Mouse (Mus musculus) cortical plate, adult 2 months (tissue): ENCODE results near the gene Tmem9b.

ENCODE experiments used
- CTCF ChIP-seq: fragments of 200-500 bp; IDR thresholded peaks from 2 replicates; pipeline ENCODE4 v1.5.1; 2011; ENCODE audit warnings: mild to moderate bottlenecking, control low read depth, low read length; ENCODE audit not compliant: insufficient read depth; ENCODE audit errors: extremely low read depth
- POLR2A ChIP-seq: fragments of 200-500 bp; IDR thresholded peaks from 2 replicates; pipeline ENCODE4 v1.6.1; 2011; ENCODE audit warnings: mild to moderate bottlenecking, low read length, control low read depth; ENCODE audit not compliant: insufficient read depth; ENCODE audit errors: extremely low read depth

DNA sequence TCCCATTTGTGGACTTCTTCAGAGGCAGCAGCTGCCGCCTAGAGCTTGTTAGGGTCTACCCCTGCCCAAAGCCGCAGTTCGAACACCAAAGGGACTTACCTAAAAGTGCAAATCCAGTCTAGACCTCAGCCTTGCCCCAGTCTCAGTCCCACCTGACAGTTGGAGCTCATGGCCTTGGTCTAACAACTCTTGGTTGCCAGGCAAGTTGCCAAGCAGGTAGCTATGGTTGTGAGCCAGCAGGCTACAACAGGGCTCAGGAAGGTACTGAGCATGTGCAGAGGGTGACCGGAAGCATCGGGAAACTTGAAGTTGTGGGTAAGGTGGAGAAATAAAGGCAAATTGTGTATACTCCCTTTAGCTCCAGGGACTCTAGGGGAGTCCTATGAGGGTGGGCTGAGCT lies 29.0 kb downstream of the Tmem9b start, which contains the start of gene BC051019:
- TF ChIP-seq CTCF (no peak), POLR2A (no peak)
